Mouse (Mus musculus): ENCODE results near the gene Egfl8. TPM values are rescaled to one million over a fixed set of nuclear protein-coding genes. Genes with fewer than 3 reads are reported as not detected.
A peak's percentile ranks its signal among the peaks of the same experiment; 100 is the strongest.

Gene Egfl8
- polyA plus RNA-seq, 1 experiment from 2014 or later: 0.33 TPM

DNA sequence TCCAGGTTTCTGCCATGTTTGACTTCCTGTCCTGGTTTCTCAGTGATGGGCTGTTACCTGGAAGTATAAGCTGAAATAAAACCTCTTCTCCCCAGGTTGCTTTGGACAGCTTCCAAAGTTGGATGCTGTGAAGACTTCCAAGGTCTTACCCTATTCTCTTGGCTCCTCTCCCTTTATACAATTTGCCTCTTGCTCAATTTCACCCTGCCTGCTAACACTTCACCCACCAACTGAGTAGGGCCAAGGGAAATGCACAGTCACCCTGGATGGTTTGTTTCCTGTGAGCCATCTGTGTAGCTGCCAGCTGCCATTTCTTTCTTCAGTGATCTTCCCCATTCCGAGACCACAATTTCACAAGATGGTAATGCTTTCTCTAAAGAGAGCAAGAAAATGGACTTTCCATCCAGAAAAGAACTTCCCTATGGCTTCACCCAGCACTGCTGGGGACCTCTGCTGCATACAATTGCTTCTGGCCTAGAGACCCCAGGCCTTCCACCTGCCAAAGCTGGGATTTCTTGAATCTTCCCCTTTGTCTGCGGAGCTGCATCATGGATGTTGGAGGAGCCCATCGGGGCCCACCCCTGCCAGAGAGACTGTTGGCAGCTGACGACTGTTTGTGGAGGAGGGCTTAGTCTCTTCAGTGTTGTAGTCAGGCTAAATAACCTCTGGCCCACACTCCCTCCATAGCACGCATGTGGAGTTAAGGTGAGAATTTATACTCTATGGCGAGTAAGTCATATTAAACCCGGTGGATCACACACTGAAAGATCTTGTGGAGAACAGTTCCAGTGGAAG, 23.9 kb upstream of the Egfl8 start:
- Histone ChIP-seq H3K9ac (no peak overlapping the region), H3K27me3 (peaks cover 5% of the 10 kb centered on the region; the same call in 1 of the 2 replicates), H3K4me3 (replicated peaks) (no peak overlapping the region), H3K36me3 (replicated peaks) (no peaks in the 10 kb centered on the region), H3K27ac (replicated peaks) (peak overlapping the region; percentile 62; the same call in 1 of the 2 replicates), H3K4me1 (replicated peaks) (peaks cover 10% of the 10 kb centered on the region), H3K9me3 (replicated peaks) (no peaks in the 10 kb centered on the region), H3K4me2 (no peak overlapping the region)
- WGBS (ENCODE audit: insufficient replicate concordance): 55% methylated on average over 7 of the region's 7 CpGs
- ATAC-seq (ENCODE audit: insufficient read depth): no peak

GRCm38 (mm10) chr17:34637459-34637858, 21.7 kb upstream of the Egfl8 start:
- ATAC-seq (ENCODE audit: insufficient read depth): no peak
- Histone ChIP-seq H3K4me2 (no peak overlapping the region), H3K9me3 (replicated peaks) (no peaks in the 10 kb centered on the region), H3K36me3 (replicated peaks) (no peaks in the 10 kb centered on the region), H3K4me3 (replicated peaks) (no peak overlapping the region), H3K9ac (no peak overlapping the region), H3K27ac (replicated peaks) (no peak overlapping the region), H3K4me1 (replicated peaks) (peaks cover 6% of the 10 kb centered on the region), H3K27me3 (peaks cover 21% of the 10 kb centered on the region)
- 52% methylated on average over 3 of the region's 3 CpGs for WGBS (ENCODE audit: insufficient replicate concordance)

DNA sequence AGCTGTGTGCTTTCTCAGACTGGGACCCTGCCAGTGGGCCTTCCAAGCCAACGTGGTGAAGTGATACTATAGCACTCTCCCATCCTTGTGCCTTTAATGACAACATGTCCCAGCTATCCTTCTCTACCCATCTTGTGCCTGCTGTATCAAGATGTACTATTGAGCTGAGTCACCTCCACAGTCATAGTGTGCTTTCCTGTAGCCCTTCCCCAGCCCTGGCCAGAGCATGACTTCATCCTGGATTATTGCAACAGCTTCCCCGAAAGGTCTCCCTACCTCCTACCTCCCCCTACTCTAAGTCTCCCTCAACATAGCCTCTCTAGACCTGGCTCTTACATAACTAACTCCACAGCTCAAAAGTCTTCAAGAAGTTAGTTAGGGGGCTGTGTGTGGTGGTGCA, 19.9 kb upstream of the Egfl8 start:
- no peak overlapping the region for H3K4me3 ChIP-seq (replicated peaks)
- H3K36me3 ChIP-seq (replicated peaks): no peaks in the 10 kb centered on the region
- no peak overlapping the region for H3K27ac ChIP-seq (replicated peaks)
- no peak overlapping the region for H3K9ac ChIP-seq
- 34% methylated on average over 2 of the region's 2 CpGs for WGBS (ENCODE audit: insufficient replicate concordance)
- no peak for ATAC-seq (ENCODE audit: insufficient read depth)
- H3K4me2 ChIP-seq: no peak overlapping the region
- H3K9me3 ChIP-seq (replicated peaks): no peaks in the 10 kb centered on the region
- peaks cover 23% of the 10 kb centered on the region for H3K4me1 ChIP-seq (replicated peaks)
- H3K27me3 ChIP-seq: peaks cover 39% of the 10 kb centered on the region

- WGBS (ENCODE audit: insufficient replicate concordance): 1% methylated on average over 26 of the region's 26 CpGs
- Histone ChIP-seq H3K9ac (no peak overlapping the region), H3K27me3 (peaks cover 68% of the 10 kb centered on the region), H3K4me3 (replicated peaks) (peak overlapping the region; percentile 38), H3K4me2 (peak overlapping the region; percentile 64), H3K9me3 (replicated peaks) (no peaks in the 10 kb centered on the region), H3K36me3 (replicated peaks) (no peaks in the 10 kb centered on the region), H3K27ac (replicated peaks) (no peak overlapping the region), H3K4me1 (replicated peaks) (peaks cover 46% of the 10 kb centered on the region)
- 0 out of 2 replicates have a peak, but pooled peaks have one; percentile 22 for ATAC-seq (ENCODE audit: insufficient read depth)
Measured at GRCm38 (mm10) chr17:34632261-34632691, 16.5 kb upstream of the Egfl8 start.

GRCm38 (mm10) chr17:34631647-34632046, 15.9 kb upstream of the Egfl8 start:
- Histone ChIP-seq H3K27me3 (peaks cover 68% of the 10 kb centered on the region), H3K36me3 (replicated peaks) (no peaks in the 10 kb centered on the region), H3K4me3 (replicated peaks) (peak overlapping the region; percentile 38), H3K9ac (no peak overlapping the region), H3K4me1 (replicated peaks) (peaks cover 53% of the 10 kb centered on the region), H3K27ac (replicated peaks) (no peak overlapping the region), H3K4me2 (peak overlapping the region; percentile 64), H3K9me3 (replicated peaks) (no peaks in the 10 kb centered on the region)
- 12% methylated on average over 12 of the region's 12 CpGs for WGBS (ENCODE audit: insufficient replicate concordance)
- no peak for ATAC-seq (ENCODE audit: insufficient read depth)

DNA sequence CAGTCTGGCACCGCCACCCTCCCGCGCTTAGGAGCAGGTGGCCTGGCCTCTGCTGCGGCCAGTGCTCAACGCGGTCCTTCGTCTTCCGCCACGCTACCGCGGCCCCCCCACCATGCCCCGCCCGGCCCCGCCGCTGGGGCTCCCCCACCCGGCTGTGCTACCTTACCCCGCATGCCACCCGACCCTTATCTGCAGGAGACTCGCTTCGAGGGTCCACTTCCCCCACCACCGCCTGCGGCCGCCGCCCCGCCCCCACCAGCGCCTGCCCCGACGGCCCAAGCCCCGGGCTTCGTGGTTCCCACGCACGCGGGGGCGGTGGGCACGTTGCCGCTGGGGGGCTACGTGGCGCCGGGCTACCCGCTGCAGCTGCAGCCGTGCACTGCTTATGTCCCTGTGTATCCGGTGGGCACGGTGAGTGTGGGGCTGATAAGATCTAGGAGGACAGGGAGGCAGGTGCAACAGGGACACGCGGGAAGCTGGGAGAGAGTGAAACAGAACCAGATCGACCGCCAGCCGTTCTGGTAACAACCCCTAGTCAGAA, 15.1 kb upstream of the Egfl8 start:
- H3K9me3 ChIP-seq (replicated peaks): no peaks in the 10 kb centered on the region
- H3K27me3 ChIP-seq: peaks cover 68% of the 10 kb centered on the region
- no peaks in the 10 kb centered on the region; the same call in 1 of the 2 replicates for H3K36me3 ChIP-seq (replicated peaks)
- no peak overlapping the region for H3K27ac ChIP-seq (replicated peaks)
- peak overlapping the region; percentile 58 for H3K4me2 ChIP-seq
- 2% methylated on average over 48 of the region's 48 CpGs for WGBS (ENCODE audit: insufficient replicate concordance)
- H3K9ac ChIP-seq: no peak overlapping the region
- H3K4me3 ChIP-seq (replicated peaks): peak overlapping the region; percentile 34; the same call in 1 of the 2 replicates
- H3K4me1 ChIP-seq (replicated peaks): peaks cover 61% of the 10 kb centered on the region
- no peak for ATAC-seq (ENCODE audit: insufficient read depth)

GRCm38 (mm10) chr17:34629796-34630603, 14.2 kb upstream of the Egfl8 start:
- Histone ChIP-seq H3K4me2 (peak overlapping the region; percentile 58), H3K27ac (replicated peaks) (no peak overlapping the region), H3K9me3 (replicated peaks) (no peaks in the 10 kb centered on the region), H3K9ac (no peak overlapping the region), H3K4me3 (replicated peaks) (no peak overlapping the region), H3K36me3 (replicated peaks) (peaks cover 6% of the 10 kb centered on the region), H3K4me1 (replicated peaks) (peaks cover 63% of the 10 kb centered on the region), H3K27me3 (peaks cover 68% of the 10 kb centered on the region)
- ATAC-seq (ENCODE audit: insufficient read depth): no peak
- 9% methylated on average over 12 of the region's 12 CpGs for WGBS (ENCODE audit: insufficient replicate concordance)

DNA sequence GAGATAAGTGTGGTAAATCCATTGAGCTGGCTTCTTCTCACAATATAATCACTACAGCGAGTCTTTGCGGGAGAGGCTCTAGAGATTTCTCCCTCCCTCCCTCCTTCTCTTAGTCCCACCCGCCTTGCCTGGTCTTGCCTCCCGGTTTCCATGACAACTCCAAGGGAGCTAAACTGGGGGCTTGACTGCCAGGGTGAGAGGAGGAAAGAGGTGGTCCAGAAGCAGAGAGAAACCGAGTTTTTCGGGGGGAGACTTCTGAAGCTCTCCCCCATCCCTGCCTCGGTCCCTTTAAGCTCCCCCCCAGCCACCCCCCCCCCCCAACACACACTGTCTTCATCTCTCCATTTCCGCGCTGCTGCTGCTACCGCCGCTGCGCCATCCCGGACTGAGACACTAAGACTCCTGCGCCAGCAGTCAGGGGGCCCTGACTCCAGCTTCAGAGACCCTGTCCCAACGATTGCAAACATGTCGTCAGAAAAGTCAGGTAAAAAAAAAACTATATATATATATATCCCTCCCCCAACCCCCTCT, 13.5 kb upstream of the Egfl8 start, which contains the start of gene Prrt1:
Gene Prrt1 (plus strand): TSS at position 313 of the 531 bp plus-strand sequence.
- Histone ChIP-seq H3K4me3 (replicated peaks) (peak within 1 kb of the TSS; percentile 66), H3K9me3 (replicated peaks) (no peaks in the 10 kb centered on the region), H3K27ac (replicated peaks) (no peak within 1 kb of the TSS), H3K36me3 (replicated peaks) (peaks cover 6% of the 10 kb centered on the region), H3K9ac (no peak within 1 kb of the TSS), H3K4me2 (peak within 1 kb of the TSS; percentile 89), H3K4me1 (replicated peaks) (peaks cover 63% of the 10 kb centered on the region), H3K27me3 (peaks cover 68% of the 10 kb centered on the region)
- ATAC-seq (ENCODE audit: insufficient read depth): no peak
- WGBS (ENCODE audit: insufficient replicate concordance): 13% methylated on average over 16 of the region's 16 CpGs

- no peak overlapping the region; the same call in 1 of the 2 replicates for H3K4me3 ChIP-seq (replicated peaks)
- peaks cover 66% of the 10 kb centered on the region for H3K4me1 ChIP-seq (replicated peaks)
- WGBS (ENCODE audit: insufficient replicate concordance): 46% methylated on average over 5 of the region's 5 CpGs
- peaks cover 8% of the 10 kb centered on the region for H3K36me3 ChIP-seq (replicated peaks)
- H3K9me3 ChIP-seq (replicated peaks): no peaks in the 10 kb centered on the region
- no peak for ATAC-seq (ENCODE audit: insufficient read depth)
- H3K4me2 ChIP-seq: peak overlapping the region; percentile 89
- H3K27me3 ChIP-seq: peaks cover 63% of the 10 kb centered on the region
- H3K27ac ChIP-seq (replicated peaks): no peak overlapping the region
- no peak overlapping the region for H3K9ac ChIP-seq
Measured at GRCm38 (mm10) chr17:34628644-34628967, 12.8 kb upstream of the Egfl8 start.

DNA sequence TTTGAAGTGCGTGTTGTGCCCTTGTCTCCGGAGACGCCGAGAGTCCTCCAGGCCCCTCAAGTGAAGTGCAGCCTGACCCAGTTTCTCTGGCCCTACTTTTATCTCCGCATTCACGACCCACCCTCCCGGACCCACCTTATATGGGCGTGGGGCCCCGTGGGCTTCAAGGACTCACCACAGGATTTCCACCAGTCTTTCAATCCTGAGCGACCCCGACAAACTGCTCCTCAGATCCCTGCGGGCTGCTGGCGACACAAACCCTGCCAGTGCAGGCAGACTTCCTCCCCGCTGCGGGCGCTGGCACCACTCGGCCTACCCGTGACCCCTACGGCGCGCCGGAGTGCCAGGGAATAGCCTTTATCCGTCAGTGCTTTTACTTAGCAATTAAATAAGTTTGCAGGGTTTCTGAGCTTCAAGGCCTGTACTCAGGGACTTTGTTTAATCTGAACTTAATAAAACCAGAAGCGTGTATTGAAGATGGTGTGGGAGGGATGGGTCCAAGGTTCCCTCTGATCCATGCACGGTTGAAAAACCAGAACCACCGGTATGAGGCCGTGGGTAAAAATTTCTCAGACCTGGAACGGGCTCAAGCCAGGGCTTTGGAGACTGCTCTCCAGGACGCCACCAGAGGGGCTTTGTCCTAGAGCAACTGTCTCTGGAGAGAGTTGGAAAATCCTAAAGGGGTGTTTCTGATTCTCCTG, 12.3 kb upstream of the Egfl8 start, which contains the start of gene Ppt2:
Gene Ppt2 (minus strand): TSS at position 568 of the 701 bp plus-strand sequence.
- H3K27ac ChIP-seq (replicated peaks): peak within 1 kb of the TSS; percentile 77
- H3K4me2 ChIP-seq: peak within 1 kb of the TSS; percentile 89
- peaks cover 69% of the 10 kb centered on the region for H3K4me1 ChIP-seq (replicated peaks)
- no peaks in the 10 kb centered on the region for H3K9me3 ChIP-seq (replicated peaks)
- H3K9ac ChIP-seq: peak within 1 kb of the TSS; percentile 68
- ATAC-seq (ENCODE audit: insufficient read depth): no peak
- peaks cover 10% of the 10 kb centered on the region for H3K36me3 ChIP-seq (replicated peaks)
- peaks cover 58% of the 10 kb centered on the region for H3K27me3 ChIP-seq
- H3K4me3 ChIP-seq (replicated peaks): peak within 1 kb of the TSS; percentile 66
- WGBS (ENCODE audit: insufficient replicate concordance): 10% methylated on average over 29 of the region's 29 CpGs
